Mouse (Mus musculus) neural tube, embryonic 15.5 days (tissue): ENCODE results near the gene Pdlim5. TPM values are rescaled to one million over a fixed set of nuclear protein-coding genes. Genes with fewer than 3 reads are reported as not detected.

Source experiments
- ATAC-seq: fragments of 200-750 bp; cut with Nextera tagmentation; 2 replicates; pipeline ENCODE4 v1.8.0; 2017; ENCODE audit warnings: mild to moderate bottlenecking, moderate TSS enrichment, moderate library complexity; ENCODE audit not compliant: low FRiP score
- H3K27ac ChIP-seq: fragments of 300-500 bp; sonication (generic); replicated peaks from 2 replicates; pipeline ENCODE4 v1.5.1; 2015; ENCODE audit warnings: mild to moderate bottlenecking, inconsistent platforms
- H3K27me3 ChIP-seq: fragments of 300-500 bp; sonication (generic); replicated peaks from 2 replicates; pipeline ENCODE4 v1.6.1; 2015; ENCODE audit warnings: inconsistent platforms
- H3K36me3 ChIP-seq: fragments of 300-500 bp; sonication (generic); 2 replicates; pipeline ENCODE4 v1.6.1; 2015; ENCODE audit warnings: inconsistent platforms
- H3K4me1 ChIP-seq: fragments of 300-500 bp; sonication (generic); 2 replicates; pipeline ENCODE4 v1.6.1; 2015; ENCODE audit warnings: inconsistent platforms
- H3K4me2 ChIP-seq: fragments of 300-500 bp; sonication (generic); 2 replicates; pipeline ENCODE4 v1.6.1; 2015; ENCODE audit warnings: inconsistent platforms, mild to moderate bottlenecking, moderate library complexity
- H3K4me3 ChIP-seq: fragments of 300-500 bp; sonication (generic); replicated peaks from 2 replicates; pipeline ENCODE4 v1.5.1; 2015; ENCODE audit warnings: mild to moderate bottlenecking, inconsistent platforms
- H3K9ac ChIP-seq: fragments of 300-500 bp; sonication (generic); replicated peaks from 2 replicates; pipeline ENCODE4 v1.6.1; 2015; ENCODE audit warnings: mild to moderate bottlenecking, inconsistent platforms
- H3K9me3 ChIP-seq: fragments of 300-500 bp; sonication (generic); replicated peaks from 2 replicates; pipeline ENCODE4 v1.6.1; 2016; ENCODE audit warnings: inconsistent platforms
- WGBS: fragments of 180-500 bp; shearing (Covaris S2); methylation state at CpG from one replicate; pipeline ENCODE4 v1.1.7; 2015; ENCODE audit warnings: mixed read lengths; 5-methylcytosine and 5-hydroxymethylcytosine counted together
- polyA plus RNA-seq: library from polyadenylated mRNA; unstranded; fragments of >200 nt; fragmentation: Nextera tagmentation; extraction: Ambion mirVana; gene quantifications from 2 replicates; pipeline ENCODE4 v1.2.1, GENCODE M21; 2015

Gene Pdlim5
- polyA plus RNA-seq, 1 experiment from 2014 or later: 17.4 TPM

- no peak for ATAC-seq
- 86% methylated on average over 4 of the region's 4 CpGs for WGBS
- no peaks in the 10 kb centered on the region for H3K9me3 ChIP-seq
Observed at GRCm38 (mm10) chr3:142356661-142357060, 38.8 kb downstream of the Pdlim5 start.

GRCm38 (mm10) chr3:142353218-142353617, 42.3 kb downstream of the Pdlim5 start:
- Histone ChIP-seq H3K4me2 (no peak overlapping the region), H3K27ac (no peak overlapping the region), H3K36me3 (no peaks in the 10 kb centered on the region), H3K27me3 (no peaks in the 10 kb centered on the region), H3K4me3 (no peak overlapping the region), H3K9me3 (no peaks in the 10 kb centered on the region), H3K4me1 (no peaks in the 10 kb centered on the region), H3K9ac (no peak overlapping the region)
- no peak for ATAC-seq
- 91% methylated on average over 1 of the region's 1 CpGs for WGBS

More at GRCm38 (mm10) chr3:142356661-142357060, 38.8 kb downstream of the Pdlim5 start:
- Histone ChIP-seq H3K4me3 (no peak overlapping the region), H3K4me1 (no peaks in the 10 kb centered on the region), H3K9ac (no peak overlapping the region), H3K27me3 (no peaks in the 10 kb centered on the region), H3K36me3 (no peaks in the 10 kb centered on the region), H3K27ac (no peak overlapping the region), H3K4me2 (no peak overlapping the region)

GRCm38 (mm10) chr3:142350513-142350912, 45.0 kb downstream of the Pdlim5 start:
- WGBS: 92% methylated on average over 3 of the region's 3 CpGs
- H3K27ac ChIP-seq: no peak overlapping the region
- H3K36me3 ChIP-seq: no peaks in the 10 kb centered on the region
- no peaks in the 10 kb centered on the region for H3K4me1 ChIP-seq
- H3K4me2 ChIP-seq: no peak overlapping the region
- no peak overlapping the region for H3K9ac ChIP-seq
- no peaks in the 10 kb centered on the region for H3K9me3 ChIP-seq
- no peaks in the 10 kb centered on the region for H3K27me3 ChIP-seq
- no peak overlapping the region for H3K4me3 ChIP-seq
- ATAC-seq: no peak

DNA sequence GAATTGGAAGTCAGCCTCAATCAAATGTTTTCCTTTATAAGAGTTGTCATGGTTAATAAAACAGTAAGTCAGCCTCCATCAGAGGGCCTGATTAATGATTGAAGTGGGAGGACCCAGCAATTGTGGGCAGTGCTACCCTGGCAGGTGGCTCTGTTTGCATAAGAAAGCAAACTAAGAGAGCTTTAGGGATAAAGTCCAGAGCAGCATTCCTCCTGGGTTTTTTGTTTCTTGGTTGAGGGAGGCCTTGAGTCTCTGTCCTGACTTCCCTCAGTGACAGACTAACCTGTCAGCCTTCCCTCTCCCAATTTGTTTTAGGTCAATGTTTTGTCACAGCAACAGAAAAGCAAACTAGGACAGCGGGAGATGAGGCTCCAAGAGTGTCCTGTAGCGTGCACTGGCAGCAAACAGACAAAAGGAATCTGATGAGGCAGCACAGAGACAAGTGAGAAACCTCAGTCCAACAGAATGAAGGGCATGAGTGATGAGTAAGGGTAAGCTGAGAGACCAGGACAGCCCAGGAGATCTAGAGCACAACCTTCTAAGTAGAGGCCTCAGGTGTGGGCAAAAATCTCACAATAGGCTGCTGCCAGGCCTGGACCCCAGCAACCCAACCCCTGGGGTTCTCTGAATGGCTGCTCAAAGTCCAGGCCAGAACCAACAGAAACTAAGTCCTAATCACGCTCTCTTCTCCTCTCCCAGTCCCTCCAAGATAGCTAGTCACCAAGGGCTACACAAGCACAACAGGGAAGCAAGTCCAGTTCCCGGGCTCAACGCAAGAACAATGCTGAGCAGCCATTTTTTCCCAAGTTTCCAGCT, 46.5 kb downstream of the Pdlim5 start:
- H3K27me3 ChIP-seq: no peaks in the 10 kb centered on the region
- 67% methylated on average over 5 of the region's 5 CpGs for WGBS
- ATAC-seq: no peak

DNA sequence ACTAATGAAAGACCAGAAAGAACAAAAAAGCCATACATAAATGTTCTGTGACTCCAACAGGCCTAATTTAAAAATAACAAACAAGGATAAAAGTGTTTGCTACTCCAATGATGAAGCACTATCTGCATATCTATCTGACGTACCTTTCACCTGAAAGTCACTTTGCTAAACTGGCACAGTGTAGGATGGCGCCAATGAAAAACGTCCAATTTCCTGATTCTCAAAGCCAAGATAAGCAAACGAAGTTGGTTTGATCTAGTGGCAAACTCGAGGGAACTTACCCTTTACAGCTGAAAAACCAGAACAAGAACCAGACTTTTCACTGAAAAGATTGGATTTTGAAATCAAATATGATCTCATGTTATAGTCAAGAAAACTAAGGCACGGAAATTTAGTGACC, 49.2 kb downstream of the Pdlim5 start:
- WGBS: 90% methylated on average over 6 of the region's 6 CpGs
- no peak for ATAC-seq
- H3K36me3 ChIP-seq: no peaks in the 10 kb centered on the region

More for the DNA sequence above, 46.5 kb downstream of the Pdlim5 start:
- Histone ChIP-seq H3K4me3 (no peak overlapping the region), H3K4me1 (no peaks in the 10 kb centered on the region), H3K9ac (no peak overlapping the region), H3K36me3 (no peaks in the 10 kb centered on the region), H3K4me2 (no peak overlapping the region), H3K27ac (no peak overlapping the region), H3K9me3 (no peaks in the 10 kb centered on the region)

GRCm38 (mm10) chr3:142345235-142346125, 50.0 kb downstream of the Pdlim5 start:
- Histone ChIP-seq H3K27ac (no peak overlapping the region), H3K4me3 (no peak overlapping the region), H3K36me3 (no peaks in the 10 kb centered on the region), H3K9ac (no peak overlapping the region), H3K4me1 (no peaks in the 10 kb centered on the region), H3K27me3 (no peaks in the 10 kb centered on the region), H3K9me3 (no peaks in the 10 kb centered on the region), H3K4me2 (no peak overlapping the region)
- no peak for ATAC-seq
- 85% methylated on average over 8 of the region's 8 CpGs for WGBS

More for the DNA sequence above, 49.2 kb downstream of the Pdlim5 start:
- Histone ChIP-seq H3K4me2 (no peak overlapping the region), H3K27ac (no peak overlapping the region), H3K4me3 (no peak overlapping the region), H3K9me3 (no peaks in the 10 kb centered on the region), H3K27me3 (no peaks in the 10 kb centered on the region), H3K9ac (no peak overlapping the region), H3K4me1 (no peaks in the 10 kb centered on the region)

- Histone ChIP-seq H3K4me3 (no peak overlapping the region), H3K4me1 (no peaks in the 10 kb centered on the region), H3K9me3 (no peaks in the 10 kb centered on the region), H3K4me2 (no peak overlapping the region), H3K36me3 (no peaks in the 10 kb centered on the region), H3K9ac (no peak overlapping the region), H3K27ac (no peak overlapping the region), H3K27me3 (no peaks in the 10 kb centered on the region)
- no peak for ATAC-seq
- WGBS: 74% methylated on average over 2 of the region's 2 CpGs
Observed at GRCm38 (mm10) chr3:142343786-142344185, 51.7 kb downstream of the Pdlim5 start.

DNA sequence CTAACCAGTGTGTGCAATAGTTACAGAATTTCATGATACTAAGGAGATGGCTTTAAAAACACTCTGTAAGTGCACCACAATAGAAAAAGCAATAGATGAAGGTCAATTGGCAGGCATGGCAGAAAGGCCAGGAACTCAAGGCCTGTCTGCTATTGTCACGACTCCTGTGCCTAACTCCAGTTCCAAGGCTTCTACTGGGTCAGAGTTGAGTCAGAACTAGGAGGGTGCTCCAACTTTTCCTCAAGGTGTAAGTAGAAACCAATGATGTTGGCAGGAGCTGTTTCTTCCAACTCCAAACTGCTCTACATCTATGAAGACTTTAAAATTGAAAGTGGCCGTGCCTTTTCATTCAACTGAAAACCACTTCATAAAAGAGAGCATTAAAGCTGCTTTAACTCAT, 54.8 kb downstream of the Pdlim5 start:
- no peaks in the 10 kb centered on the region for H3K36me3 ChIP-seq
- no peak overlapping the region for H3K4me2 ChIP-seq
- no peaks in the 10 kb centered on the region for H3K27me3 ChIP-seq
- H3K4me1 ChIP-seq: no peaks in the 10 kb centered on the region
- no peaks in the 10 kb centered on the region for H3K9me3 ChIP-seq
- ATAC-seq: no peak
- H3K27ac ChIP-seq: no peak overlapping the region
- H3K4me3 ChIP-seq: no peak overlapping the region
- no peak overlapping the region for H3K9ac ChIP-seq
- WGBS: 75% methylated on average over 2 of the region's 2 CpGs

DNA sequence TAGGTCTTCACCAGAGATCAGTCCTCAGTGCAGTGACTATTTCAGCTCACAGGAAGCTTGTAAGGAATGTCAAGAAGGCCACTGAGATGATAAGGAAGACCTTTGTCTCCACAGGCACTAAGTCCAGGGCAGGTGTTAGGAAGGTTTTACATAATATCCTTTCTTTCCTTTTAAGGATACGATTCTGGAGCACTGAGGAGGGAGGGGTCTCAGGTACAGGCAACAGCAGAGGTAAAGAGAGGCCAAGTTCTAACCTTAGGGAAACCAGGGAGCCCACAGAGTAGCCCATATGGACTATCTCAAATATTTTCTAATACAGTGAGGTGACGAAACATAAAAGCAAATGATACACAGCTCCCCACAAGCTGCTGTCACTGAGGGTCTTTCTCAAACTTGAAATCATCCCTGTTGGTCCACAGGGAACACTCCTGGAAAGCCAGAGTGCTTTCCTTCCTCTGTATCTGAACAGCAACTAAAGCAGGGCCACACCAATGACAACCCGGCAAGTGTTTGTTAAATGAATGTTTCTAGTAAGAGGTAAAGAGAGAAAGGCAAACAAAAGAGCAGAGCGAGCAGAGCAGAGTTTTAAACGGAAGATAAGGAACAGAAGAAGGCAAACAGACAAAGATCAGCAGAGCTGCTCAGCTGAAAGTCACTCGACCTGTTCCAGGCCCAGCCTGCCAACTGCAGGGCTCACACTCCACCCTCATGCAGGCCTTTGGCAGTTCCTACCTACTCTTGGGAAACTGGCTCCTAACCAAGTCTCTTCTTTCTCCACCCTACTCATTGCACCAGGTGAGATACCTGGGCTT, 55.9 kb downstream of the Pdlim5 start:
- no peak overlapping the region for H3K27ac ChIP-seq
- H3K9ac ChIP-seq: no peak overlapping the region
- no peaks in the 10 kb centered on the region for H3K27me3 ChIP-seq
- ATAC-seq: no peak
- 80% methylated on average over 6 of the region's 6 CpGs for WGBS
- no peak overlapping the region for H3K4me2 ChIP-seq
- H3K36me3 ChIP-seq: no peaks in the 10 kb centered on the region
- H3K4me1 ChIP-seq: no peaks in the 10 kb centered on the region
- no peaks in the 10 kb centered on the region for H3K9me3 ChIP-seq
- no peak overlapping the region for H3K4me3 ChIP-seq

DNA sequence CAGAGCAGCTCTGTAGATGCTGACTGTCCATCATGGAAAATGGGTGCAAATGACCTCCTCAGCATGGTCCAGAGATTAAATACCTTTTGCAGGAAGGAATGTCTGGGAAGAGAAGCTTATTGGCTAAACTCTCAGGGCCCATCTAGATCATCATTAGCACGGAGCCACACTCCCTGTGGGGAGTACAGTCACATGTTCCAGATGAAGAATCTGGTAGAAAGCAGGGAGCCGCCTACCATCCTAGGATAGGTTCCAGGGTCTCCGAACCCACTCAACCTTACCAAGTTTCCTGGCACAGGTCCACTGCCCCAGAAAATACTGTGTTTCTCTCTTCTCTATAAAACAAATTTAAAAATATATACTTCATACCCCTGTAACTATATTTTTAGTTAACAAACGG, 57.4 kb downstream of the Pdlim5 start:
- no peak overlapping the region for H3K4me3 ChIP-seq
- H3K27me3 ChIP-seq: no peaks in the 10 kb centered on the region
- no peak overlapping the region for H3K4me2 ChIP-seq
- no peaks in the 10 kb centered on the region for H3K36me3 ChIP-seq
- H3K27ac ChIP-seq: no peak overlapping the region
- ATAC-seq: no peak
- no peaks in the 10 kb centered on the region for H3K9me3 ChIP-seq
- H3K4me1 ChIP-seq: no peaks in the 10 kb centered on the region
- 84% methylated on average over 4 of the region's 4 CpGs for WGBS
- H3K9ac ChIP-seq: no peak overlapping the region

DNA sequence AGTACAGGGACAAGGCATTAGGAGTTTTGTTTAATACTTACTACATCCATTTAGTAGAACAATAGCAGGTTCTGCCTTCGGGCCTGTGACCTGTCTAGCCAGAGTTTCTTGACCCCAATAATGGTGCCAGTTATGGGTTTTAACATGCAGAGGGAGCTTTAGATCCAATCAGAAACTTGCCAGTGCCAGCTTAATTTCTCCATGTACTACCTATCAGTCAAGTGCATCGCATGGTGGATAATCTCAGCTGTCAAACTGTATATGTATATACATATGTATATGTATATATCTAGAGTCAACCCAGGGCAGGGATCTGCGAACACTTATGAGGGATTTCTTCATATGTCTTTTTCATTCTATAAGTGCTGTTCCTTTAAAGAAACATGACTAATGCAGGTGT, 61.0 kb downstream of the Pdlim5 start:
- WGBS: 97% methylated on average over 3 of the region's 3 CpGs
- no peak overlapping the region for H3K4me3 ChIP-seq

More for the DNA sequence above, 61.0 kb downstream of the Pdlim5 start:
- no peak for ATAC-seq
- H3K36me3 ChIP-seq: no peaks in the 10 kb centered on the region
- H3K9ac ChIP-seq: no peak overlapping the region
- H3K27ac ChIP-seq: no peak overlapping the region
- H3K27me3 ChIP-seq: no peaks in the 10 kb centered on the region
- no peaks in the 10 kb centered on the region for H3K9me3 ChIP-seq
- H3K4me2 ChIP-seq: no peak overlapping the region
- H3K4me1 ChIP-seq: no peaks in the 10 kb centered on the region
